Mouse (Mus musculus): ENCODE data around the gene Tma7. TPM values are rescaled to one million over a fixed set of nuclear protein-coding genes. Genes with fewer than 3 reads are reported as not detected.

Tma7 gene
- total RNA-seq (2023) = 194 and 223 TPM in 2 replicates

DNA sequence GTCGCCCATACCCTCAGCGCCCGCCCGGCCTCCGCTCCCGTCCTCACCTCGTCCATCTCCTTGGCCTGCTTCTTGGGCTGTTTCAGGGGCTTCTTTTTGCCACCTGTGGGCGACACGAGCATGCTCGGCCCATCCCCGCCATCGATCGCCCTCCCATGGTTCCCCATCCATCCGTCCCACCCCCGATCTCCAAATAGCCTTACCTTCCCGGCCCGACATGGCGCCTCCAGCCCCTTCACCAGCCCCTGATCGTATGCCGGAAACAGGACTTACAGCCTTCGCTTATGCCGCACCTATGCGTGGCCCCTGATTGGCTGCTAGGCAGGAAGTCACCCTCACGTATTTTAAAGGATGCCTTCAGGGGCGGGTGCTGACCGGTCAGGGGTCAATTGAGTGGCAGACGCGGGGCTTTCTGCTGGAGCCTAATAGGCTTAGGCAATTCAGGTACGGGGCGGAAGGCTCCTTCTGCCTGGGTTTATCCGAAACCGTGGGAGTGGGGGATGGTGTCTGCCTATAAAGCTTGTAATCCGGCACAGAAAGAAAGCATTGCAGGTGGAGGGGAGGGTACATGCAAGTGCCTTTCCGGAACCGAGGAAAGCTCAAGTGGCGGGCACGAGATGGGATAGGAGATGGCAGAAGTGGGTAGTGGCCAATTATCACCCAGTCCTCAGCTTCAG is at the start of gene Tma7, which contains the start of gene Ccdc51:
Tma7 (minus strand) TSS at position 464 of the 677 bp plus-strand sequence.
Ccdc51 (plus strand) TSS at position 370 of the 677 bp plus-strand sequence.

DNA sequence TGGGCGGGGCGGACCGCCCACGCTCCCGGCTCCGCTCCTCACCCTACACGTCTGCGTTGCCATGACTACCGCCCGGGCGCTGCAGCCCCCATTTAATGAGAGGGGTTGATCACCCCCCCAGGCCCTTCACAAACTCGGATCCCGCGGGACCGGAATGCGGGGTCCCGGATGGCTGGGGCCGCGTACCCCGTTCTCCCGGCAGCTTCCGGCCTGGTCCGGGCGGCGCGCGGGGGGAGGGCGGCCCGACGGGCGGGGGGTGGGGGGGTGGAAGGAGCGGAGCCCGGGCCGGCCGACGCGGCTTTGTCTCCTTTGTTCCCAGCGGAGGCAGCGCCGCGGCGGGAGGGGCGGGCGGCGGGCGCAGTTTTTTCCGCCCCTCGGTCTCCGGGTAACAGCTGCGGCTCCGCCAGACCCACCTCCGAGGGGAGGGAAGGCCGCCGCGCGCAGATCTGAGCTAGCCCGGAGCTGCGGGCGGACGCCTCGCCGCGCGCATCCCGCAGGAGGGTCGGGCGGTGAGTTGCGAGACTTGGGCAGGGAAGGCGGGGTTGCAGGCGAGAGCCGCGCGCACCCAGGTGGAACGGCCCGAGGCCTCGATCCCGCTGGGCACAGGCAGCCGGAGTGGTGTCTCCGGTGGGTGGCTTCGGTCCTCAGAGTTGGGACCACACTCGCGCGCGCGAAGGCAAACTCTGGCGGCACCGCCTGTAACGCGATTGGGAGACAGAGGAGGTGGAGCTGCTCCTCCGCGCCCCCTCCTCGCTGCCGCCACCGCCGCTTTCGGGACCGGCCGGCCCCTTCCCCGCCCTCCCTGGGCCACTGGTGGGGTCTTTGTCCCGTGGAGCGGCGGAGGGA is 13.0 kb upstream of the Tma7 start, which contains the start of gene Plxnb1:
Plxnb1 (plus strand) TSS at position 253 of the 846 bp plus-strand sequence.

GRCm38 (mm10) chr9:109073661-109074573 is 8.5 kb downstream of the Tma7 start, which contains the start of gene Atrip:
Gene Atrip, minus strand, starts transcription at chr9:109074124.

GRCm38 (mm10) chr9:109059136-109059903 is 23.1 kb downstream of the Tma7 start, which contains the start of gene Trex1:
Gene Trex1, minus strand, starts transcription at chr9:109059734.

GRCm38 (mm10) chr9:109038086-109038895 is 44.1 kb downstream of the Tma7 start, which contains the start of gene Shisa5:
Gene Shisa5, plus strand, starts transcription at chr9:109038565.

Other genes starting within 250 kb of the Tma7 start
- gene Slc26a6, start 229.3 kb downstream of the Tma7 start, total RNA-seq (2023) = 8.0 and 8.1 TPM in 2 replicates
- gene Tmem89, start 168.0 kb downstream of the Tma7 start, total RNA-seq (2023) = not detected in 2 replicates
- gene Uqcrc1, start 146.0 kb downstream of the Tma7 start, total RNA-seq (2023) = 139 and 161 TPM in 2 replicates
- 4.3 and 4.7 TPM in 2 replicates for gene Col7a1, start 129.0 kb downstream of the Tma7 start, total RNA-seq (2023)
- not detected in 2 replicates for gene Ucn2, start 96.6 kb downstream of the Tma7 start, total RNA-seq (2023)
- gene Pfkfb4, start 90.8 kb downstream of the Tma7 start, total RNA-seq (2023) = 177 and 195 TPM in 2 replicates
- gene Shisa5, start 44.0 kb downstream of the Tma7 start, total RNA-seq (2023) = 139 and 214 TPM in 2 replicates
- gene Trex1, start 22.9 kb downstream of the Tma7 start, total RNA-seq (2023) = 24.9 and 35.0 TPM in 2 replicates
- gene Atrip, start 8.5 kb downstream of the Tma7 start, total RNA-seq (2023) = 11.8 and 17.5 TPM in 2 replicates
- gene Ccdc51, start 94 bp downstream of the Tma7 start, total RNA-seq (2023) = 2.9 and 3.1 TPM in 2 replicates
- gene Plxnb1, start 12.8 kb upstream of the Tma7 start, total RNA-seq (2023) = 0.73 TPM in 1 of 2 replicates, not detected in the other
- not detected in 2 replicates for gene Fbxw21, start 79.5 kb upstream of the Tma7 start, total RNA-seq (2023)
- not detected in 2 replicates for gene Fbxw13, start 113.4 kb upstream of the Tma7 start, total RNA-seq (2023)
- not detected in 2 replicates for gene Fbxw20, start 152.2 kb upstream of the Tma7 start, total RNA-seq (2023)
- not detected in 2 replicates for gene Fbxw14, start 205.1 kb upstream of the Tma7 start, total RNA-seq (2023)